In genomic region chr2:136807992-136808726, GRCm38 (mm10) we compare ENCODE assay signal across 12 mouse cellular contexts.
A peak's percentile ranks its signal among the peaks of the same experiment; 100 is the strongest.
DNase-seq lines count a peak whose midpoint lies in the region; ATAC-seq and TF ChIP-seq lines count a peak whose summit lies in the region.
"Had no signal": no experiment of that assay in that cellular context is flagged by ENCODE, and none has a peak within 500 bp of the region (broad histone marks: within the 10 kb centered on the region; RNA-seq: fewer than 3 reads in every experiment).

No protein-coding gene starts in this region.

- H3K4me3 ChIP-seq in heart, embryonic 15.5 days = no peak overlapping the region
- no peak overlapping the region for H3K4me3 ChIP-seq in limb, embryonic 12.5 days (replicated peaks)
- H3K4me3 ChIP-seq in limb, embryonic 10.5 days = no peak overlapping the region
- H3K4me3 ChIP-seq in cortical plate, adult 2 months (ENCODE audit: insufficient read depth, low read length) = no peak overlapping the region
- no peak overlapping the region for H3K4me3 ChIP-seq in limb, embryonic 15.5 days
- H3K4me3 ChIP-seq: heart, embryonic 12.5 days had no signal

- TF ChIP-seq CTCF in cortical plate, adult 2 months (IDR thresholded peaks at IDR 0.05; ENCODE audit: extremely low read depth, insufficient read depth, low read length) = no peak

- TF ChIP-seq POLR2A in cortical plate, adult 2 months (IDR thresholded peaks at IDR 0.05; ENCODE audit: extremely low read depth, insufficient read depth, low read length) = no peak

- H3K36me3 ChIP-seq in heart, embryonic 15.5 days = no peaks in the 10 kb centered on the region
- no peaks in the 10 kb centered on the region for H3K36me3 ChIP-seq in limb, embryonic 12.5 days
- no peaks in the 10 kb centered on the region for H3K36me3 ChIP-seq in limb, embryonic 10.5 days
- no peaks in the 10 kb centered on the region for H3K36me3 ChIP-seq in limb, embryonic 15.5 days
- H3K36me3 ChIP-seq: heart, embryonic 12.5 days had no signal

- no peaks in the 10 kb centered on the region for H3K4me1 ChIP-seq in heart, embryonic 15.5 days (replicated peaks)
- 0 out of 2 replicates have a peak, but pooled peaks cover 5% of the 10 kb centered on the region for H3K4me1 ChIP-seq in limb, embryonic 12.5 days (replicated peaks)
- H3K4me1 ChIP-seq in limb, embryonic 10.5 days = no peaks in the 10 kb centered on the region
- peaks cover 3% of the 10 kb centered on the region; the same call in 1 of the 2 replicates for H3K4me1 ChIP-seq in cortical plate, adult 2 months (ENCODE audit: control insufficient read depth, insufficient read depth, low read length)
- H3K4me1 ChIP-seq in limb, embryonic 15.5 days = 0 out of 2 replicates have a peak, but pooled peaks cover 2% of the 10 kb centered on the region
- H3K4me1 ChIP-seq: heart, embryonic 12.5 days had no signal

- H3K9me3 ChIP-seq in heart, embryonic 15.5 days (replicated peaks) = no peaks in the 10 kb centered on the region
- H3K9me3 ChIP-seq in limb, embryonic 12.5 days = no peaks in the 10 kb centered on the region
- H3K9me3 ChIP-seq in limb, embryonic 10.5 days (replicated peaks) = no peaks in the 10 kb centered on the region
- H3K9me3 ChIP-seq in limb, embryonic 15.5 days = no peaks in the 10 kb centered on the region
- H3K9me3 ChIP-seq: heart, embryonic 12.5 days had no signal

- no peak overlapping the region for H3K9ac ChIP-seq in heart, embryonic 15.5 days
- no peak overlapping the region for H3K9ac ChIP-seq in limb, embryonic 12.5 days (replicated peaks)
- H3K9ac ChIP-seq in limb, embryonic 15.5 days = no peak overlapping the region
- H3K9ac ChIP-seq: heart, embryonic 12.5 days had no signal

- WGBS in heart, embryonic 15.5 days = 61% methylated on average over 8 of the region's 8 CpGs
- WGBS in limb, embryonic 12.5 days = 62% methylated on average over 8 of the region's 8 CpGs
- WGBS in limb, embryonic 10.5 days = 85% methylated on average over 8 of the region's 8 CpGs
- 33% methylated on average over 8 of the region's 8 CpGs for WGBS in limb, embryonic 15.5 days

- H3K27ac ChIP-seq in heart, embryonic 15.5 days = 0 out of 2 replicates have a peak overlapping the region, but pooled peaks have one; percentile 24
- H3K27ac ChIP-seq in limb, embryonic 12.5 days = peak overlapping the region; percentile 12; the same call in 1 of the 2 replicates
- no peak overlapping the region for H3K27ac ChIP-seq in limb, embryonic 10.5 days
- peak overlapping the region; percentile 60 for H3K27ac ChIP-seq in cortical plate, adult 2 months (ENCODE audit: insufficient read depth, low read length)
- peak overlapping the region; percentile 57; the same call in 1 of the 2 replicates for H3K27ac ChIP-seq in limb, embryonic 15.5 days

- ATAC-seq in heart, embryonic 15.5 days (replicated peaks; ENCODE audit: insufficient number of reproducible peaks, insufficient read depth, low FRiP score, low read depth) = no peak
- ATAC-seq in limb, embryonic 12.5 days (ENCODE audit: insufficient number of reproducible peaks, insufficient read depth, low FRiP score, low TSS enrichment, low read depth) = no peak
- ATAC-seq in limb, embryonic 15.5 days (ENCODE audit: insufficient number of reproducible peaks, low FRiP score, low TSS enrichment, low read depth) = no peak

- intact Hi-C loops in heart, postnatal 14 days (cut with DNase I) = no loop called here

- no peaks in the 10 kb centered on the region for H3K27me3 ChIP-seq in heart, embryonic 15.5 days
- H3K27me3 ChIP-seq in limb, embryonic 12.5 days = no peaks in the 10 kb centered on the region
- no peaks in the 10 kb centered on the region for H3K27me3 ChIP-seq in limb, embryonic 10.5 days (ENCODE audit: low read depth, poor library complexity, severe bottlenecking)
- H3K27me3 ChIP-seq in limb, embryonic 15.5 days = no peaks in the 10 kb centered on the region
- H3K27me3 ChIP-seq: heart, embryonic 12.5 days had no signal

- no peak overlapping the region for H3K4me2 ChIP-seq in heart, embryonic 15.5 days
- no peak overlapping the region for H3K4me2 ChIP-seq in limb, embryonic 12.5 days
- H3K4me2 ChIP-seq in limb, embryonic 15.5 days = no peak overlapping the region
- H3K4me2 ChIP-seq: heart, embryonic 12.5 days; liver, embryonic 11.5 days had no signal

- no peak for DNase-seq in heart, postnatal 14 days
- DNase-seq in limb, embryonic 10.5 days (ENCODE audit: low spot score) = no peak
- no peak for DNase-seq in lung, postnatal 25 days (ENCODE audit: low spot score)
- DNase-seq: cerebellum, adult 11-12 months; kidney, postnatal 25 days; right cerebral cortex, postnatal 14 days had no signal
